Mouse (Mus musculus) megakaryocyte-erythroid progenitor cell, adult 5-6 weeks (primary cell): Measurements from ENCODE around the gene Zbtb37. TPM values are rescaled to one million over a fixed set of nuclear protein-coding genes. Genes with fewer than 3 reads are reported as not detected.
"Not testable (repeated sequence)": the region's sequence is repeated elsewhere in the genome, so short reads cannot be mapped to it uniquely, and the experiment has no call there.

ENCODE experiments used
- ATAC-seq: replicated peaks from 2 replicates; pipeline ENCODE4 v1.8.0; 2016; ENCODE audit warnings: mild to moderate bottlenecking, inconsistent platforms; ENCODE audit not compliant: severe bottlenecking, poor library complexity, low FRiP score, low TSS enrichment
- total RNA-seq, 2 experiments: library from RNA; stranded (forward) in 1 of 2; stranded (reverse) in 1 of 2; fragments of 200-1000, 215-1000 nt in 1 of 2; fragments of >200 nt in 1 of 2; fragmentation: Nextera tagmentation in 1 of 2; gene quantifications; 2 replicates each; pipeline ENCODE4 v1.2.3; 2014 to 2017

Gene Zbtb37
- total RNA-seq, 2 experiments from 2014 or later = 5.4 to 7.5 TPM

GRCm38 (mm10) chr1:161035281-161035785 lies 684 bp upstream of the Zbtb37 start:
- ATAC-seq = peak; percentile 14

GRCm38 (mm10) chr1:161033856-161034434 lies 704 bp downstream of the Zbtb37 start:
- no peak for ATAC-seq

- ATAC-seq = no peak
Measured at GRCm38 (mm10) chr1:161032345-161032744, 2.3 kb downstream of the Zbtb37 start.

GRCm38 (mm10) chr1:161031881-161032280 lies 2.8 kb downstream of the Zbtb37 start:
- ATAC-seq = no peak

- no peak for ATAC-seq
Measured at GRCm38 (mm10) chr1:161030058-161030457, 4.6 kb downstream of the Zbtb37 start.

- ATAC-seq = not testable (repeated sequence)
Measured at GRCm38 (mm10) chr1:161028427-161028826, 6.2 kb downstream of the Zbtb37 start.

- ATAC-seq = no peak
Measured at GRCm38 (mm10) chr1:161027196-161027595, 7.5 kb downstream of the Zbtb37 start.

GRCm38 (mm10) chr1:161025410-161026210 lies 9.0 kb downstream of the Zbtb37 start:
- no peak for ATAC-seq

- no peak for ATAC-seq
Measured at GRCm38 (mm10) chr1:161020051-161020450, 14.6 kb downstream of the Zbtb37 start.

GRCm38 (mm10) chr1:161016378-161016777 lies 18.3 kb downstream of the Zbtb37 start:
- no peak for ATAC-seq

GRCm38 (mm10) chr1:161010436-161010835 lies 24.2 kb downstream of the Zbtb37 start:
- ATAC-seq = no peak

GRCm38 (mm10) chr1:161008038-161008437 lies 26.6 kb downstream of the Zbtb37 start:
- ATAC-seq = no peak

- no peak for ATAC-seq
Measured at GRCm38 (mm10) chr1:161006471-161006870, 28.2 kb downstream of the Zbtb37 start.

- no peak for ATAC-seq
Measured at GRCm38 (mm10) chr1:161005526-161005925, 29.1 kb downstream of the Zbtb37 start.

- ATAC-seq = no peak
Measured at GRCm38 (mm10) chr1:161004942-161005341, 29.7 kb downstream of the Zbtb37 start.

GRCm38 (mm10) chr1:160993851-160994250 lies 40.8 kb downstream of the Zbtb37 start:
- ATAC-seq = no peak

GRCm38 (mm10) chr1:160989395-160989794 lies 45.3 kb downstream of the Zbtb37 start:
- ATAC-seq = no peak

GRCm38 (mm10) chr1:160986881-160987635 lies 47.6 kb downstream of the Zbtb37 start:
- no peak for ATAC-seq

- ATAC-seq = no peak
Measured at GRCm38 (mm10) chr1:160985477-160985876, 49.2 kb downstream of the Zbtb37 start.

- ATAC-seq = not testable (repeated sequence)
Measured at GRCm38 (mm10) chr1:160984731-160985130, 49.9 kb downstream of the Zbtb37 start.
